Mouse (Mus musculus): ENCODE measurements around the gene Tpk1.
"Not testable (repeated sequence)": the region's sequence is repeated elsewhere in the genome, so short reads cannot be mapped to it uniquely, and the experiment has no call there.

Gene Tpk1

DNA sequence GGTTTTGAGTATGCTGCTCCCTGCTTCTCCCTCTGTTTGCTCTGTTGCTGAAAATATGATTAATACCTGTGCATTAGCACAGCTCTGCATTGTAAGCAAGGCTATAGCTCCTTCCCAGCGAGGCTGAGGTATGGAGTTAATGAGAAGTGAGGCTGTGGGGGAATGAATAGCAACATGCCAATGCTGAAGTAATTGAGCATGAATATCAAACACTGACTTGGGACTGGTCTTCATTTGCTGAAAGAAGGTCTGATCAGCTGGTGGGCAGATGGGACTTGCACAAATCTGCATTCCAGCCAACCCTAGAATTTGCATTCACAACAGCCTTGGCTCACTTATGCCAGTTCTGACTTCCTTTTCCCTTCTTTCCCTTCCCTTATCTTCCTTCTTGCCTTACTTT, 144.0 kb downstream of the Tpk1 start:
- no peak for DNase-seq (ENCODE audit: low spot score in 2 of 2)

DNA sequence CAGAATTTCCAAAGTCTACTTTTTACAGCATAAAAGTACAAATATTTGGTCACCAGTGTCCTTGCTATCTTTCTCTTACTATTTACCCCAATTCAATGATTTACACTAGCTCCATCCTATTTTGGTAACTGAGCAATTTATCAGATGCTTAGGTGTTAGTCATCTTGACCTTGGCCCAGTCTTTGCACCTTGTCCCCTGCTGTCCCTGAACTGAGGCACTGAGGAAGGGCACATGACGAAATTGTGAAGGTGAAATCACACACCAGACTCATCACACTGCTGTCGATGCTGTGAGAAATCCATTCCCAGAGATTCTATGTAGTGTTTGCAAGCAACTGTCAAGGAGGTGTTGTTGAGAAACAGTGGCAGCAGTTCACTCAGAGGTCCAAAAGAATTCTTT, 145.9 kb downstream of the Tpk1 start:
- no peak for DNase-seq (ENCODE audit: low spot score in 2 of 2)

DNA sequence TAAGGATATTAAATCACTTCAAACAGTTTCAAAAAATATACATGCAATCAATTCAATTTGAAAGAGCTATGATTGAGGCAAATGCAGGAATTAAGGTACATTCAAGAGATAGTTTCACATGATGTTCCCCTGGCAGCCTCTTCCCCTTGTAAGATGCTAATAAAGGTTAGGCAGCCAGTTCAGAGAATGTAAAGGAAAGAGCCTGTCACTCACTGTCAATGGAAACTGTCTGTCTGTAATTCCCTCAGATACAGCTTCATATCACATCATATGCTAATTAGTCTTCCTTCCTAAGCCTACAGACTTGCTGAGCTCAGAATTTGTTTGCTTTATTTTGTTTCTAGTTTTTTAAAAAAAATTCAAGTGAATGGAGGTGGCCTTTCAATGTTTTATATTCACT, 147.7 kb downstream of the Tpk1 start:
- no peak for DNase-seq (ENCODE audit: low spot score in 2 of 2)

DNA sequence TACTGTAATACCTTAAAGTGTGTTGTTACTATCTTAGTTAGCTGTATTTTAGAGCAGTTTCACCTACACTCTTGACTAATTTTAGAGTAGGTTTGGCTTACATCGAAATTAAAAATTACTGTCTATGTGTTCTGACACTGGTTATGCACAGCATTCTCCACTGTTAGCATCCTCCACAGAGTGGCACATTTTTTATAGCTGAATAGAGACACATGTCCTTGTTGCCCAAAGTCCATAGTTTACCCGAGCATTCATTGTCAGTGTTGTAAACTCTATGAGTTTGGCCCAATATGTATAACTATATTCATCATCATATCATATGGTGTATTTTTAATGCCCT, 148.8 kb downstream of the Tpk1 start:
- DNase-seq (ENCODE audit: low spot score in 2 of 2), result no peak

DNA sequence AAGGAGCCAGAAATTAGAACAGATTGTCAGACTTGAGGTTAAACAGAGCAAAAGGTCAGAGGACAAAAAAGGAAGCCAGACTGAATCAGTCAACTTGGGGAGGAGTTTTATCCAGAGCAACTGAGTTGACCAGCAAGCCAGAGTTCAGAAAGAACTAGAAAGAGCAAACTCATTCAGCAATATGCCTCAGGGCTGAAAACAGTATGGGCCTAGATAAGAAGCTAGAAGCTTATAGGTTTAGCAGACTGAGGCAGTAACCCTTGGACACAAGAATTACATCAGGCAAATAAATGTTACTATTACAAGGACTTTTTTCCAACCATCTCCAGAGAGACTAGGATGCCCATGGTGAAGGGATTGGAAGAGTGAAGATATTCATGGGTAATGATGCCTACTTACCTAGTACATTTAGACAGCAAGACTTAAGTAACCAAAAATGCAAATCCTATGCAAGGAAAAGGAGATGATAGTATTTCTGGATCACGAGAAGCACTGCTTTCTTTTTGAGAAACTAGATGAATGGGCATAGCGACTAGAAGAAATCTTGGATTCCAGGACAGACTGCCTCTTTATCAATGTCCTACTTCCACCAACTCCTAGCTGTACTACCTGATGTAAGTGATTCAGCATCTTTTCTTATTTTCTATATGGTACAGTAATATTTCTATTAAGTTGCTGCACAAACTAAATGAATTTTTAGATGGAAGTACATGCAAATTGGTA, 149.3 kb downstream of the Tpk1 start:
- DNase-seq (ENCODE audit: low spot score in 2 of 2), result no peak

GRCm38 (mm10) chr6:43506686-43507385, 159.2 kb downstream of the Tpk1 start:
- DNase-seq (ENCODE audit: low spot score in 2 of 2), result not testable (repeated sequence)

GRCm38 (mm10) chr6:43504609-43505230, 161.4 kb downstream of the Tpk1 start:
- DNase-seq (ENCODE audit: low spot score in 2 of 2), result no peak

DNA sequence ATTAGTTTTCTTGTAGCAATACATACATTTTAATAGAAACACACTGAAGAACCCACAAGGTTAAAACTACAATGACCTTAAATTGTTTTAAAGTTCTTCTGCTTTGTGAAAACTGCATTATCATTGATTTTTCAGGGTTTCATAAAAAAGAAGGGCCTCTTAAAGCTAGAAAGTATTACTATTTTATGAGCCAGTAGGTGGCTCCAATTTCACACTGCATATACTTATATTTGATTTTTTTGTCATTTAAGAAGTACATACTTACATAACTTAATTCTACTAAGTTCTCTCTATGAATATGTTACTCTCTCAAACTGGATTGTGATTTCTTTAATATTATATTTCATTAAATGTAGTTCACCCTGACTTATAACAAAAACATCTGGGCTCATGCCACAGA, 173.7 kb downstream of the Tpk1 start:
- no peak for DNase-seq (ENCODE audit: low spot score in 2 of 2)

DNA sequence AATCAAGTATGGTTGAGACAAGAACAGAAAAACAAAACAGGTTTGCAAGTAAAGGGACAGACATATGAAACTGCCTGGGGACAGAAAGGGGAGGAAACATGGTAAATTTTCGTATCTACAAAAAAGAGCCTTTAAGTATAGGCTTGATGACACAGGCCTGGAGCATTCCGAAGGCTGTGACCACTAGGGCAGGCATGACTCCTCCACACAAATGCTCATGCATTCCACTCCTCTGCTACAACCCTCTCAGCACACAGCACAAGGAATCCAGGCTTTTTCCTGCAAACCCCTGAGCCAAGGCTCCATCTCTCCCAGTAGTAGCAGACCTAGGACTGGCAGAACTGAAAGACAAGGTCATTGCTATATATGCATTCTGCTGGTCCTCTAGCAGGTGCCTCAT, 179.4 kb downstream of the Tpk1 start:
- DNase-seq (ENCODE audit: low spot score in 2 of 2), result no peak

- no peak for DNase-seq (ENCODE audit: low spot score in 2 of 2)
Observed at GRCm38 (mm10) chr6:43480687-43481086, 185.4 kb downstream of the Tpk1 start.

GRCm38 (mm10) chr6:43478810-43479209, 187.3 kb downstream of the Tpk1 start:
- no peak for DNase-seq (ENCODE audit: low spot score in 2 of 2)

- no peak for DNase-seq (ENCODE audit: low spot score in 2 of 2)
Observed at GRCm38 (mm10) chr6:43476406-43476805, 189.7 kb downstream of the Tpk1 start.

DNA sequence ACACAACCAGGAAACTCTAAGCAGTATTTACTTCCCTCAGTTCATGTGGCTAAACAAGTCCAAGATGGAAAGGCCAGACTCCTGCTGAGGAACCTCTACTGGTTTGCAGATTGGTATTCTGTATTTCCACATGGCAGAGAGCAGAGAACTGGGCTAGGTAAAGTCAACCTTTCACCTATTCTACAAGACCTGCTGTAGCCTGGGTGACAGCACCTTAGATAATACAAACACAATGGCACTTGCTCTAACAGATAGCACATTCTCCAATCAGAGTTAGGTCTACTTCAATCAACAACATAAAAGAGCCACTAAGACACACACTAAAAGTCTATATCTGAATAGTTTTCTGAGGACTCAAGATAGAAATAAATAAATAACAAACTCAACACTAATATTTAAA, 190.2 kb downstream of the Tpk1 start:
- DNase-seq (ENCODE audit: low spot score in 2 of 2), result no peak

GRCm38 (mm10) chr6:43471556-43471955, 194.5 kb downstream of the Tpk1 start:
- no peak for DNase-seq (ENCODE audit: low spot score in 2 of 2)

DNA sequence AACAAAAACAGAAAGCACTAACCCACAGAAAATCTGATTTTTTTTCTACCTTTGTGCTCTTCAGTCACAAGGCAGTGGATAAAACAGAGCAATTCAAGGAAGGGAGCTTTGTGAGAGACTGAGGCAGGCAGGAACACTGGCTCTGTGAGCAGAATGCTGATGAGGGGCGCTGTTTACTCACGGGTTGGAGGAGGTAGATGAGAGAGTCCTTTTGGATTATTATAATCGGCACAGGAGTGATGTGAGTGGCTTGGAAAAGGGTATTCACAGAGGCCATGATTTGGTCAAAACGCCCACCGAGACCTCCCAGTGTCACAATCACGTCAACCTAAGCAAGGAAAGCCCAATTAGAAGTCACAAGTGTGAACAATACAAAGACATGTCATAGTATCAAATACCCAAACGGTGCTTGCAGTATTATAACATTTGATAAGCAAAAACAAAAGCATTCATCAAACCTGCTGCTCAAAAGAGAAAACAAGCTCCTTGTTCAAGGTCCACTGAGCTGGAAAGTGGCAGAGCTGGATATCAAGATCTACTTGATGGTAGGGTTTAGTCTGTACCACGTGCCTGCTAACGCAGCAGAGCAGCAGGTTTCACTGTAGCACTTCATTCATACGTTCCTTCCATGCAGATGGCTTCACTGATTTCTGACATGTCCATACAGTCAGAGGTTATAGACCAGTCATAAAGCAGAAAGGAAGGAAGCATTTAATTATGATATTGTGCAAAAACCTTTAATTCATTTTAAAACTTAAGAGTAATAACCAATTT, 197.1 kb downstream of the Tpk1 start:
- DNase-seq (ENCODE audit: low spot score in 2 of 2), result no peak

- no peak for DNase-seq (ENCODE audit: low spot score in 2 of 2)
Observed at GRCm38 (mm10) chr6:43462849-43463369, 203.2 kb downstream of the Tpk1 start.

DNA sequence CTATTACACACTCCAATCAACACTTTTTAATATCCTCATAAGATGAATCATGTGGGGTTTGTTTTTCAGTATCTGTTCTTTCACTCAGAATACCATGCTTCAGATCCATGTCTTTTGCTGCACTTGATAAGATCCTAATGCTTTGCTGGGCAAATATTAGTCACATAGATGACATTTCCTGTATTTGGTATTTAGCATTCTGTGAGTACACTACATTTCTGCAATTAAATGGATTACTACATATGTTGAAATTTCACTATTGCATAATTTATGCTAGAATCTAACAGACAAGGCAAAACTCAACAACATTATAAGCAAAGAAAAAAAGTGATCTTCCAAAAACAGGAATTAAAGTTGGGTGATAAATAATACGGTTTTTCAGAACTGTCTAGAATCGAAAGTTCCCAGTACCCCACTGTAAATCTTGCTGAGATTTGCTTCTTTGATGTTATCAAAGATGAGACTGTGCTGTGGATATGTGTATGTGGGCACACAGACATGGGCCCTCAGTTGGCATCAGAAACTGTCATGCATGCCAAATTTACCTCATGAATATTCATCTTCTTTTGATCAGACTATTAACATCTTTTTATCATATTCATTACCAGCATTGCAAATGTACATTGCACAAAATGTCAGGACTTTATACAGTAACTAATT, 203.8 kb downstream of the Tpk1 start:
- no peak for DNase-seq (ENCODE audit: low spot score in 2 of 2)

DNA sequence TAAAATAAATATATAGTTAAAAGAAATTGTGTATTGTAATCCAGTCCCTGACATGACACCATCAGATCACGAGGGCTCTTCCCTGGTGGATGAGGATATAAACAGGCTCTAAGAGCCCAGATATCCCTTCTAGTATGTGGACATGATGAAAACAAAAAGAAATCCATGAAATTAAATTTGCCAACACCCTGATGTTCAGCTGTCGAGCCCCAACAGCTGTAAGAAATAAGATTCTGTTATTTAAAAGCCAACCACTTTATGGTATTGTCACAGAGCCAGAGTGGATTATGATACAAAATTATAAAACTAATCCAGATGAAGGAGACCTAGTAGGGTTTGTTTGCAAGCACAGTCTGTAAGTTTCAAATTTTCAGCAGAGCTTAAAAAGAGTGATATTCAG, 207.0 kb downstream of the Tpk1 start:
- DNase-seq (ENCODE audit: low spot score in 2 of 2), result no peak

- no peak for DNase-seq (ENCODE audit: low spot score in 2 of 2)
Observed at GRCm38 (mm10) chr6:43457989-43458388, 208.1 kb downstream of the Tpk1 start.

DNA sequence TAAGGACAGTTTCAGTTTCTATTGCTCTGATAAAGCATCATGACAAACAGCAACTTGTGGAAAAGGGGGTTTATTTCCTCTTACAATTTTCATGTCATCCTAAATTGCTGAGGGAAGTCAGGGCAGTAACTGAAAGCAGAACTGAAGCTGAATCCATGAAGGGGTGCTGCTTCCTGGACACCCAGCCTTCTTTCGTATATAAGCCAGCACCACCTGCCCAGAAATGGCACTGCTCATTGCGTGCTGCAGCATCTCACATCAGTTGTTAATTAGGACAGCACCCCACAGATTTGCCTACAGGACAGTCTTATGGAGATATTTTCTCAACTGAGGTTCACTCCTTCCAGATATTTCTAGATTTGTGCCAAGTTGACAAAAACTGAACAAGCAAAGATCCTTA, 216.6 kb downstream of the Tpk1 start:
- no peak for DNase-seq (ENCODE audit: low spot score in 2 of 2)

GRCm38 (mm10) chr6:43445856-43446255, 220.2 kb downstream of the Tpk1 start:
- DNase-seq (ENCODE audit: low spot score in 2 of 2), result no peak

DNA sequence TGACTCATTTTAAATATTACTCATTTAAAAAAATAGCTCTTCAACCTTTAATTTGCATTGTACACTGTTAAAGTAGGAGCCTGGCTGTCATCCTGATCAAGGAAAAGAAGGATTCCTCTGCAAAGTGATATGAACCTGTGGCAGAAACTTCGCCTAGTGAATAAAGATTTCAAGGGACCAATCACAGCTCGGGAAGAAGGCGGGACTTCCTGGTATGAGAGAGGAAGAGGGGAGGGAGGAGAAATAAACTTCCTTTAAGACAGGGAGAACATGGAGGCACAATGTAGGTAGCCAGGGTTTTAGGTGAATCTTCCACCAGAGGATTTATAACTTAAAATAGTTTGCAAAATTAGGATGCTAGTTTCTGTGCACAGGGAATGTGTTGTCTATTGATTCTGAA, 223.9 kb downstream of the Tpk1 start:
- no peak for DNase-seq (ENCODE audit: low spot score in 2 of 2)
